Mouse (Mus musculus) lung, postnatal 0 days (tissue): ENCODE data around the gene Flcn.

ENCODE experiments used
- CTCF ChIP-seq: IDR thresholded peaks from 2 replicates; pipeline ENCODE4 v1.5.1; 2016; ENCODE audit warnings: antibody characterized with exemption, mild to moderate bottlenecking
- EP300 ChIP-seq: IDR thresholded peaks from 2 replicates; pipeline ENCODE4 v1.6.1; 2016; ENCODE audit warnings: antibody characterized with exemption, mild to moderate bottlenecking, control low read depth

GRCm38 (mm10) chr11:59759626-59760025 lies 50.2 kb downstream of the Flcn start:
- TF ChIP-seq CTCF (no peak), EP300 (no peak)
